Mouse (Mus musculus) E14TG2a.4 (cell line): ENCODE measurements around the gene Olfr70.

Experiments
- CTCF ChIP-seq: conservative IDR thresholded peaks from 2 replicates; pipeline ENCODE4 v1.5.1; 2014; ENCODE audit warnings: low read length
- NANOG ChIP-seq: IDR thresholded peaks from 2 replicates; pipeline ENCODE4 v1.6.1; 2014; ENCODE audit warnings: borderline replicate concordance, low read length, mixed read lengths

- TF ChIP-seq CTCF (no peak), NANOG (no peak)
These were observed 21.1 kb downstream of the Olfr70 start for GRCm38 (mm10) chr4:43679416-43680043.
